Mouse (Mus musculus): ENCODE measurements around the gene Fam117a. TPM values are rescaled to one million over a fixed set of nuclear protein-coding genes. Genes with fewer than 3 reads are reported as not detected.

Fam117a gene
- total RNA-seq, 2 experiments from 2014 or later, result 49.9 to 68.2 TPM

GRCm38 (mm10) chr11:95356039-95356438, 19.2 kb downstream of the Fam117a start:
- peak; percentile 31 for ATAC-seq (replicated peaks; ENCODE audit: low FRiP score, low TSS enrichment, poor library complexity, severe bottlenecking)

GRCm38 (mm10) chr11:95356469-95357273, 19.9 kb downstream of the Fam117a start:
- peak; percentile 93 for ATAC-seq (replicated peaks; ENCODE audit: low FRiP score, low TSS enrichment, poor library complexity, severe bottlenecking)

GRCm38 (mm10) chr11:95358263-95358662, 21.4 kb downstream of the Fam117a start:
- ATAC-seq (replicated peaks; ENCODE audit: low FRiP score, low TSS enrichment, poor library complexity, severe bottlenecking), result no peak

GRCm38 (mm10) chr11:95364388-95364787, 27.6 kb downstream of the Fam117a start:
- no peak for ATAC-seq (replicated peaks; ENCODE audit: low FRiP score, low TSS enrichment, poor library complexity, severe bottlenecking)

- no peak for ATAC-seq (replicated peaks; ENCODE audit: low FRiP score, low TSS enrichment, poor library complexity, severe bottlenecking)
Observed at GRCm38 (mm10) chr11:95365596-95365995, 28.8 kb downstream of the Fam117a start.

GRCm38 (mm10) chr11:95366280-95366897, 29.6 kb downstream of the Fam117a start:
- ATAC-seq (replicated peaks; ENCODE audit: low FRiP score, low TSS enrichment, poor library complexity, severe bottlenecking), result no peak

- no peak for ATAC-seq (replicated peaks; ENCODE audit: low FRiP score, low TSS enrichment, poor library complexity, severe bottlenecking)
Observed at GRCm38 (mm10) chr11:95367011-95367735, 30.4 kb downstream of the Fam117a start.

GRCm38 (mm10) chr11:95368231-95368823, 31.5 kb downstream of the Fam117a start:
- no peak for ATAC-seq (replicated peaks; ENCODE audit: low FRiP score, low TSS enrichment, poor library complexity, severe bottlenecking)

- ATAC-seq (replicated peaks; ENCODE audit: low FRiP score, low TSS enrichment, poor library complexity, severe bottlenecking), result no peak
Observed at GRCm38 (mm10) chr11:95368871-95369270, 32.1 kb downstream of the Fam117a start.

- no peak for ATAC-seq (replicated peaks; ENCODE audit: low FRiP score, low TSS enrichment, poor library complexity, severe bottlenecking)
Observed at GRCm38 (mm10) chr11:95369964-95370890, 33.4 kb downstream of the Fam117a start.

- no peak for ATAC-seq (replicated peaks; ENCODE audit: low FRiP score, low TSS enrichment, poor library complexity, severe bottlenecking)
Observed at GRCm38 (mm10) chr11:95371182-95371581, 34.4 kb downstream of the Fam117a start.

GRCm38 (mm10) chr11:95378926-95379325, 42.1 kb downstream of the Fam117a start:
- ATAC-seq (replicated peaks; ENCODE audit: low FRiP score, low TSS enrichment, poor library complexity, severe bottlenecking), result no peak

- ATAC-seq (replicated peaks; ENCODE audit: low FRiP score, low TSS enrichment, poor library complexity, severe bottlenecking), result no peak
Observed at GRCm38 (mm10) chr11:95379552-95379951, 42.7 kb downstream of the Fam117a start.

GRCm38 (mm10) chr11:95380711-95381110, 43.9 kb downstream of the Fam117a start:
- no peak for ATAC-seq (replicated peaks; ENCODE audit: low FRiP score, low TSS enrichment, poor library complexity, severe bottlenecking)

- no peak for ATAC-seq (replicated peaks; ENCODE audit: low FRiP score, low TSS enrichment, poor library complexity, severe bottlenecking)
Observed at GRCm38 (mm10) chr11:95381146-95381545, 44.3 kb downstream of the Fam117a start.

GRCm38 (mm10) chr11:95383331-95383986, 46.6 kb downstream of the Fam117a start:
- no peak for ATAC-seq (replicated peaks; ENCODE audit: low FRiP score, low TSS enrichment, poor library complexity, severe bottlenecking)

GRCm38 (mm10) chr11:95384004-95384318, 47.1 kb downstream of the Fam117a start:
- ATAC-seq (replicated peaks; ENCODE audit: low FRiP score, low TSS enrichment, poor library complexity, severe bottlenecking), result no peak

GRCm38 (mm10) chr11:95384319-95384972, 47.6 kb downstream of the Fam117a start, which contains the start of gene Slc35b1:
Gene Slc35b1 (plus strand): TSS chr11:95384692.
- peak; percentile 89 for ATAC-seq (replicated peaks; ENCODE audit: low FRiP score, low TSS enrichment, poor library complexity, severe bottlenecking)
